In the genomic region with DNA sequence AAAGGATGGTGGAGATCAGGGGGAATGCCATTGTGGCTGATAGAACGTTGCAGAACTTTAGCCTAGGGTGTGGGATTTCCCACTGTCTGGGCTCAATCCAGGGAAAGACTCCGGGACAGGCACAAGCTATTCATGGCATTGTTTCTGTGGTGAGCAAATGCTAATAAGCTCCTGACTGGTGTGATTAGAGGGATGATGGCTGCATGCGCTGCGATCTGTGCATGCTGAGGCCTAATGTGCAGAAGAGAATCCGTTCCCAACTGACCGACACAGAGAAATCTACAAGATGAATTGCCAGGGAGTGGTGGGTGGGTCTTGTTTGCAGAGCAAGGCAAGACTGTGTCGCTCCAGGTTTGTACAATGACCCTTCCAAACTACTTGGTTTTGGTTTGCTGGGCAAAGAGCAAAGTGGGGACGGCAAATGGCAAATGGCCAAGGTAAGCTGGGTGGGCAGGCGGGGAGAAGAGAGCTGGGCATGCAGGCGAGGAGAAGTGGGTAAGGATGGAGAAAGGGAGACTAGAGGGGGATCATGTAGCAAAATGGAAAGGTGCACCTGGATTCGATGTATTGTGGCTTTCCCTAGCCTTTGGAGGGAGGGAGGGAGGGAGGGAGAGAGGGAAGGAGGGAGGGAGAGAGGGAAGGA, we compare ENCODE assay signal across 18 mouse cellular contexts.
A peak's percentile ranks its signal among the peaks of the same experiment; 100 is the strongest.
DNase-seq lines count a peak whose midpoint lies in the region; ATAC-seq and TF ChIP-seq lines count a peak whose summit lies in the region.
"Had no signal": no experiment of that assay in that cellular context is flagged by ENCODE, and none has a peak within 500 bp of the region (broad histone marks: within the 10 kb centered on the region; RNA-seq: fewer than 3 reads in every experiment).

No protein-coding gene starts in this region.

- intact Hi-C loops in left cerebral cortex, postnatal 4 days (cut with DNase I): no loop called here
- intact Hi-C loops in left cerebral cortex, postnatal 14 days (cut with DNase I): no loop called here

- H3K9me3 ChIP-seq in hindbrain, embryonic 10.5 days: no peaks in the 10 kb centered on the region
- no peaks in the 10 kb centered on the region for H3K9me3 ChIP-seq in hindbrain, postnatal 0 days (ENCODE audit: low read length)
- H3K9me3 ChIP-seq in forebrain, embryonic 14.5 days (replicated peaks; ENCODE audit: control insufficient read depth, low read length): no peaks in the 10 kb centered on the region
- H3K9me3 ChIP-seq in midbrain, embryonic 15.5 days: no peaks in the 10 kb centered on the region
- H3K9me3 ChIP-seq: heart, embryonic 12.5 days; liver, embryonic 15.5 days had no signal

- H3K4me1 ChIP-seq in hindbrain, embryonic 10.5 days (replicated peaks): peaks cover 18% of the 10 kb centered on the region
- no peaks in the 10 kb centered on the region for H3K4me1 ChIP-seq in hindbrain, postnatal 0 days (ENCODE audit: insufficient read depth, low read length)
- H3K4me1 ChIP-seq in forebrain, embryonic 14.5 days (ENCODE audit: control insufficient read depth, insufficient read depth, low read length): peaks cover 6% of the 10 kb centered on the region; the same call in 1 of the 2 replicates
- peaks cover 11% of the 10 kb centered on the region for H3K4me1 ChIP-seq in midbrain, embryonic 15.5 days
- H3K4me1 ChIP-seq: heart, embryonic 12.5 days; liver, embryonic 15.5 days had no signal

- no peak overlapping the region for H3K9ac ChIP-seq in hindbrain, postnatal 0 days (replicated peaks; ENCODE audit: low read length)
- 0 out of 2 replicates have a peak overlapping the region, but pooled peaks have one; percentile 2 for H3K9ac ChIP-seq in forebrain, embryonic 14.5 days (ENCODE audit: low read length)
- H3K9ac ChIP-seq in midbrain, embryonic 15.5 days: no peak overlapping the region
- H3K9ac ChIP-seq: heart, embryonic 12.5 days; liver, embryonic 15.5 days had no signal

- peak overlapping the region; percentile 24; the same call in 1 of the 2 replicates for H3K27ac ChIP-seq in hindbrain, embryonic 10.5 days
- H3K27ac ChIP-seq in hindbrain, postnatal 0 days: no peak overlapping the region
- peak overlapping the region; percentile 44; the same call in 1 of the 2 replicates for H3K27ac ChIP-seq in forebrain, embryonic 14.5 days (ENCODE audit: low read depth, low read length)
- H3K27ac ChIP-seq in midbrain, embryonic 15.5 days: no peak overlapping the region
- H3K27ac ChIP-seq: gastrocnemius, adult 2 months; liver, embryonic 15.5 days; macrophage had no signal

- H3K4me3 ChIP-seq in hindbrain, embryonic 10.5 days: no peak overlapping the region
- no peak overlapping the region for H3K4me3 ChIP-seq in hindbrain, postnatal 0 days (ENCODE audit: low read length)
- H3K4me3 ChIP-seq in forebrain, embryonic 14.5 days (ENCODE audit: low read depth, low read length): no peak overlapping the region
- H3K4me3 ChIP-seq in midbrain, embryonic 15.5 days: no peak overlapping the region
- H3K4me3 ChIP-seq: gastrocnemius, adult 2 months; heart, embryonic 12.5 days; liver, embryonic 15.5 days had no signal

- no peak for TF ChIP-seq CTCF in hindbrain, postnatal 0 days (IDR thresholded peaks at IDR 0.05; ENCODE audit: low read depth)

- H3K36me3 ChIP-seq in hindbrain, embryonic 10.5 days: no peaks in the 10 kb centered on the region
- no peaks in the 10 kb centered on the region for H3K36me3 ChIP-seq in hindbrain, postnatal 0 days (ENCODE audit: insufficient read depth, low read length)
- H3K36me3 ChIP-seq in forebrain, embryonic 14.5 days (ENCODE audit: control insufficient read depth, insufficient read depth, low read length): no peaks in the 10 kb centered on the region
- no peaks in the 10 kb centered on the region for H3K36me3 ChIP-seq in midbrain, embryonic 15.5 days (replicated peaks)
- H3K36me3 ChIP-seq: G1E; heart, embryonic 12.5 days; liver, embryonic 15.5 days had no signal

- H3K27me3 ChIP-seq in hindbrain, embryonic 10.5 days (ENCODE audit: insufficient read depth, poor library complexity, severe bottlenecking): 0 out of 2 replicates have a peak, but pooled peaks cover 4% of the 10 kb centered on the region
- H3K27me3 ChIP-seq in hindbrain, postnatal 0 days (ENCODE audit: insufficient read depth, low read length): no peaks in the 10 kb centered on the region
- no peaks in the 10 kb centered on the region for H3K27me3 ChIP-seq in forebrain, embryonic 14.5 days (replicated peaks; ENCODE audit: control insufficient read depth, insufficient read depth, low read length)
- H3K27me3 ChIP-seq in midbrain, embryonic 15.5 days (replicated peaks): no peaks in the 10 kb centered on the region
- H3K27me3 ChIP-seq: heart, embryonic 12.5 days; liver, embryonic 15.5 days had no signal

- H3K4me2 ChIP-seq in hindbrain, postnatal 0 days (ENCODE audit: low read depth, low read length): no peak overlapping the region
- no peak overlapping the region for H3K4me2 ChIP-seq in forebrain, embryonic 14.5 days (ENCODE audit: low read length)
- no peak overlapping the region for H3K4me2 ChIP-seq in midbrain, embryonic 15.5 days
- H3K4me2 ChIP-seq: heart, embryonic 12.5 days; liver, embryonic 15.5 days had no signal

- no peak for ATAC-seq in hindbrain, postnatal 0 days
- peak; percentile 79; the same call in 1 of the 2 replicates for ATAC-seq in forebrain, embryonic 14.5 days
- ATAC-seq in midbrain, embryonic 15.5 days (replicated peaks): 0 out of 2 replicates have a peak, but pooled peaks have one; percentile 37
- no peak for ATAC-seq in inflammation-experienced regulatory T-cells, adult 6 months

- 62% methylated on average over 11 of the region's 11 CpGs for WGBS in hindbrain, embryonic 10.5 days
- 32% methylated on average over 11 of the region's 11 CpGs for WGBS in hindbrain, postnatal 0 days
- 10% methylated on average over 11 of the region's 11 CpGs for WGBS in forebrain, embryonic 14.5 days
- 29% methylated on average over 11 of the region's 11 CpGs for WGBS in midbrain, embryonic 15.5 days

- no peak for DNase-seq in hindbrain, embryonic 10.5 days (ENCODE audit: low spot score)
- no peak for DNase-seq in hindbrain, postnatal 0 days (ENCODE audit: low spot score)
- DNase-seq in left cerebral cortex, postnatal 4 days: peak; percentile 32
- no peak for DNase-seq in left cerebral cortex, postnatal 14 days (ENCODE audit: low spot score in 2 of 2)
- DNase-seq in forebrain, embryonic 14.5 days (ENCODE audit: low spot score): peak; percentile 67
- DNase-seq: adrenal gland, postnatal 25 days; cerebellum, adult 18-20 months; gastrocnemius, adult 2 months; heart, postnatal 14 days; kidney, adult 9 months; retina, postnatal 1 day; thymus, postnatal 36 days had no signal

Comparison
In these comparisons a context has a peak if more than half of its experiments do, and no peak if none do; other contexts are left out.
1. DNase-seq: peak in left cerebral cortex, postnatal 4 days (single experiment) and forebrain, embryonic 14.5 days (single experiment); none in hindbrain, embryonic 10.5 days (single experiment), hindbrain, postnatal 0 days (single experiment) and left cerebral cortex, postnatal 14 days (0 of 2).
2. H3K27ac ChIP-seq: peak in hindbrain, embryonic 10.5 days (single experiment) and forebrain, embryonic 14.5 days (single experiment); none in hindbrain, postnatal 0 days (single experiment) and midbrain, embryonic 15.5 days (single experiment).
3. ATAC-seq: peak in forebrain, embryonic 14.5 days (single experiment) and midbrain, embryonic 15.5 days (single experiment); none in hindbrain, postnatal 0 days (single experiment) and inflammation-experienced regulatory T-cells, adult 6 months (single experiment).